Mouse (Mus musculus) ovary, postnatal 14 days (tissue): ENCODE data around the gene Klhdc1.
A peak's percentile ranks its signal among the peaks of the same experiment; 100 is the strongest.

Experiments
- DNase-seq: peaks from one replicate; pipeline ENCODE4 v3.0.0; 2022; ENCODE audit warnings: low spot score

Klhdc1 gene

DNA sequence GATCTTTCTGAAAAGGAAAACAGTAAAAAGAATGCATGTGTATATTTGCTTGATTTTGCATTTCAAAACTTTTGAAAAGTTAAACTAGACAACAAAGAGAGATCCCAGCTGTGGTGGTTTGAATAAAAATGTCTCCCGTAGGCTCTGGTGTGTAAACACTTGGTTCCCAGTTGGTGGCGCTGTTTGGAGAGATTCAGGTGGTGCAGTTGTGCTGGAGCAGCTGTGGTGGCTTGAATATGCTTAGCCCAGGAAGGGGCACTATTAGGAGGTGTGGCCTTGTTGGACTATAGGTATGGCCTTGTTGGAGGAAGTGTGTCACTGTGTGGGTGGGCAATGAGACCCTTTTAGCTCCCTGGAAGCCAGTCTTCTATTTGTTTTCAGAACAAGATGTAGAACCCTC is 11.7 kb upstream of the Klhdc1 start:
- DNase-seq: no peak

DNA sequence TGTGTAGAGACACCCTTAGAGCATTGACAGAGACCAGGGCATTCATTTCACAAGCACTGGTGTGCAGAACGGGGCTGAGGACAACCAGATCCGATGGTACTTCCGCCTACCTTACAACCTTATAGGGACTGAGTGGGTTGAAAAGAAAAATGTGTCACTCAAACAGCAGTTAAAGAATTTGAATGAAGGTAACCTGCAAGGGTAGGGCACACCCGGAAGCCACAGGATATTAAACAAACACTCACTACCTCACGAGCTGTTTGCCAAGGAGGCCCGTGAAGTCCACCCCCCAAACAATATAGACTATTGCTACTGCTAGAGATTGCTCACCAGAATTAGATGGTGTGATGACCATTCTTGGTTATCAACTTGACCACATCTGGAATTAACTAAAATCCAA is 5.2 kb upstream of the Klhdc1 start:
- no peak for DNase-seq

GRCm38 (mm10) chr12:69238284-69238683 is 2.7 kb upstream of the Klhdc1 start:
- DNase-seq: no peak

GRCm38 (mm10) chr12:69241405-69241770 is 412 bp downstream of the Klhdc1 start:
- DNase-seq: no peak

DNA sequence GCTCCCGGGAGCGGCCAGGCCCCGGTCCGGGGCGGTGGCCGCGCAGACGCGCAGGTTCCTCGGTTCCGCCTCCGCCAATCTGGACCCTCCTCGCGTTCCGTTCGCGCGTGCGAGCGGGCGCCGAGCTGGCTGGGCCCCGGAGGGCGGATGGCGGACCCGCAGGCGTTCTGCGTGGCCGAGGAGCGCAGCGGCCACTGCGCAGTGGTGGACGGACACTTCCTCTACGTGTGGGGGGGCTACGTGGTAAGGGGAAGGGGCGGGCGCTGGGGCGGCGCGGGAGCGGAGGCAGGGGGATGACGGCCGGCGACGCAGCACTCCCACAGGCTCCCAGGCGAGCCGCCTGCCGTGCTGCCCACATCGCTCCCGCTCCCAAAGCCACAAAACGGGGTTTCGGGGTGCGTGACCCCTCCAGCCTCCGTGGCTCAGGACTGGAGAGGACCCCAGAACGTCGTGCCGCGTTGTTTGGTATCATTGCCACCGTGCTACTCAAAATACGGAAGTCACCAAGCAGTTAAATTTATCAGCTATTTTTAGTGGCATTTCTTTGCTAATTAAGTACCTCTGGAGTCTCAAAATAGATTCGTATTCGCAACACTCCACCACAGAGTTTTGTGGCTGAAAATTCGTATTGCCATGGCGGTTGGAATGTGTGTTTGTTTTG is 925 bp downstream of the Klhdc1 start:
- DNase-seq: peak; percentile 59

- no peak for DNase-seq
These were observed 8.8 kb downstream of the Klhdc1 start for GRCm38 (mm10) chr12:69249766-69250165.

DNA sequence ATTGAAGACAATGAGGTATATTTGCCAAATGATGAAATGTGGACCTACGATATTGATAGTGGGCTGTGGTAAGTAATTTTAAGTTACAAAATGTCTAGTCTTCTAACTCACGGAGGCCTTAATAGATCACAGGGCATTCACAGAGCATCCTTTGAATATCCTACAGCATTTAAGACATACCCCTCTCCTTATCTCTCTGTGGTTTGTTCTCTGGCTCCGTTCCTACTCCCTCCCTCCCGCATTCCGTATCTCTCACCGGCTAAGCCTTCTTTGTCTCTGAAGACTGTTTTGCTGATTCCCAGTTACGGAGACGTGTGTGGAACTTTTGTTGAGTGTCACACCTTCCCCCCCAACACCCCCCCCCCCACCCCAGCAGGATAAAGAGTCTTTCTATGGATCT is 9.8 kb downstream of the Klhdc1 start:
- DNase-seq: no peak

DNA sequence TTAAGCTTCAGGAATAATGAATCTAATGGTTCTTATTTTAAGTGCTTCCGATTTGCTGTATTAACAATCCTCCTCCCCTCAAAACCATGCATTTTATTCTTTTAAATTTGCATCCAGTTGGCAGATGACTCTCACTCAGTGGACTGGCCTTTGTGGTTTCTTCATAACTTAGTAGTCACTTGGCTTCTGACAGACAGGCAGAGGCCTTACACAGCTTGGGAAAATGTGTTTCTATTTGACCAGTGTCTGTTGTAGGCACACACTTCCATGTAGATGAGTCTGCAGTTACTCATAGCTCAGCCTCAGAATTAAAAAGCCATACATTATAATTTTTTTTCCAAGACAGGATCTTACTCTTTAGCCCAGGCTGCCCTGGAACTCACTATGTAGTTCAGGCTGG is 12.8 kb downstream of the Klhdc1 start:
- no peak for DNase-seq

GRCm38 (mm10) chr12:69257836-69258235 is 16.9 kb downstream of the Klhdc1 start:
- no peak for DNase-seq

DNA sequence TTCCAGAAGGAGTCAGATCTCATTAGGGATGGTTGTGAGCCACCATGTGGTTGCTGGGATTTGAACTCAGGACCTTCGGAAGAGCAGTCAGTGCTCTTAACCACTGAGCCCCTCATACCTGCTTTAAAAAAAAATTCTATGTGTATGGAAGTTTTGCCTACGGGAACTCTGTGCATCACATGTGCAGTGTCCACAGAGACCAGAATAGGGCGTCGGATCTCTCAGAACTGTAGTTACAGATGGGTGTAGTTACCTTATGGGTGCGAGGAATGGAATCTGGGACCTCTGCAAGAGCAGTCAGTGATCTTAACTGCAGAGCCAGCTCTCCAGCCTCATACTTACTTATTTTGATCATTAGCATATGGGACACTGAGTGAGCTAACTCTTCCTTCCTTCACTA is 21.3 kb downstream of the Klhdc1 start:
- DNase-seq: no peak

- no peak for DNase-seq
These were observed 24.1 kb downstream of the Klhdc1 start for GRCm38 (mm10) chr12:69265031-69265430.

- DNase-seq: no peak
These were observed 27.1 kb downstream of the Klhdc1 start for GRCm38 (mm10) chr12:69267956-69268632.

DNA sequence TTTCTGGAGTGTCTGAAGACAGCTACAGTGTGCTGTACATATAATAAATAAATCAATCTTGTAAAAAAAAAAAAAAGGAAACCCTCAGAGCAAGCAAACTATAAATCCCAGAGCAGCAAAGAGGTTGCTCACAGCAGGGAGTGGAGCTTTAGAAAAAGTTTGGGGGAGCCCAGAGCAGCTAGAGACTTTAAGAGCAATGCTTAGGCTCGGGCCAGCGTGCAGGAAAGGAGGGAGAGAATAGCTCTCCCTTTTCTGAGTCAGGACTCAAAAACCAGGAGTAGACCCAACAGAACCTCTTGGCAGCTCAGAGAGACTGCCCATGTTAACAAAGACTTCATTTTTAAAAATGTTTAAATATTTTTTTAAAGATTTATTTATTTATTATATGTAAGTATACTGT is 28.0 kb downstream of the Klhdc1 start:
- no peak for DNase-seq

GRCm38 (mm10) chr12:69279931-69280469 is 39.0 kb downstream of the Klhdc1 start:
- no peak for DNase-seq

GRCm38 (mm10) chr12:69280915-69281314 is 39.9 kb downstream of the Klhdc1 start:
- no peak for DNase-seq

DNA sequence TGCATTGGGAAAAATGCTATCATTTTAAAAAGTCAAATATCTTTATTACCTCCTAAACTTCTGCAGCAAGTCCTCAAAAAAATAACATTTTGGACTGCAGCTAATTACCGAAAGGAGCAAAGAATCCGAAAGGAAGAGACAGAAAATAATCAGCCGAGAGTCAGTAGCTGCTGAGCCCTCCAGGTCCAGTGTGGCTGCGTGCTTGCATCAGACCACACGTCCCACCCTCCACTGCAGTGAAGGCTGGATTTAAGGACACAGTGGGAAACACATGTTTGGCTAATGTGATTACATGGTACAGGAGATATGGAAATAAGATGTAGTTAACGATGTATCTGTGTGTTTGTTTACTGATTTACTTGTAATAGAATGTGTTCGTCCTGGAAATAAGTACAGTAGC is 42.2 kb downstream of the Klhdc1 start:
- no peak for DNase-seq

DNA sequence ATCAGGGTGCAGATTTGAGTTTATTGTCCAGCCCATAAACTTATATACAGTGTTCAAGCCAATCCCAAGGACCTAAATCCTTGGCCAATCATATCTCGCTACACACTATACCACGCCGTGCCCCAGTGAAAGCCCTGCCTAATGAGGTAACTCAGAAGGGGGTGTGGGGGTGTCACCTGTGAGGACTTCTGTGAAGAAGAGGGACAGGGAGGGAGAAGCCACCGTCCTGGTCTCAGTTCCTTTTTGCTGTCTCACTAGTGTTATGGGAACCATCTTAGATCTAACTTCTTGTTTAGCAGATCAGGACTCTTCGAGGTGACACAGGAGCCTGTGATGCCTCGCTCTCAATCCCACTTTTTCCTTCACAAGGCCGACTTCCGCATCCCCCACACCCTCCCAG is 46.6 kb downstream of the Klhdc1 start:
- DNase-seq: no peak

GRCm38 (mm10) chr12:69288699-69289098 is 47.7 kb downstream of the Klhdc1 start:
- no peak for DNase-seq

GRCm38 (mm10) chr12:69292401-69292800 is 51.4 kb downstream of the Klhdc1 start:
- no peak for DNase-seq

GRCm38 (mm10) chr12:69293815-69294214 is 52.8 kb downstream of the Klhdc1 start:
- DNase-seq: no peak

DNA sequence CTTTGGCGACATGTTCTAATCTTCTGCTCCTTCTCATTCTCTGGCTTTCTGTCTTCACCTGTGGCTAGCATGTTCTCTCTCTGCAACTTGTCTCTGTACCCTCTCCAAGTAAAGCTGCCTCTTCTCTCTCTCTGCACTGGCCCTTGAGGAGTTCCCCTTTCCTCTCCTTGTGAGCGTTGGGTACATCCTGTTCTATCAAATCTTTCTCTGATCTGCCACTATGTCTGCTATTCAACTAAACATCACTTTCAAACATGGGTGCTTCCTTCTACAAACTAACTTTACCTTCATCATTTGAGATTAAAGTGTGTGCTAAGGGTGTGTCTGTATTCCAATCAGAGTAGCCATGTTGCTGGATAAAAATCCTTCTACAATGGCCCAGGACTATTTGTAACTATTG is 54.0 kb downstream of the Klhdc1 start:
- DNase-seq: no peak

DNA sequence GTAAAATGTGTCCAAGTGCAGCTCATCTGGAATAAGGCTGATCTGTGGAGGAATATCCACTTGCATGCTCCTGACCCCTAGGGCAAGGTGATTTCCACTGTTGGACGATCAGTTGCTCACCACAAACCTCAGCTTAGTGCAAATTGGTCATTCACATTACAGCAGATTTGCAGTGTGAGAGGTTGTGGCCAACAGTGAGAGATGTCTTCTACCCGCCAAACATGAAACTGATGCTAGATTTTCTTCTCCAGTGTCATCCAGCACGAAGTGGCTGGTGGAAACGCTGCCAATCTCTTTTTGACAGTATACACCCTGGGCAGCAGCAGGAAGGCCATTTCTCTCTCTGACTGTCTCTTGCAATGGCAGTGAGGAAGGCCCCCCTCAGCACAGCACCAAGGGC is 54.7 kb downstream of the Klhdc1 start:
- DNase-seq: no peak

- DNase-seq: peak; percentile 79
These were observed 55.8 kb downstream of the Klhdc1 start, which contains the start of gene Klhdc2 for GRCm38 (mm10) chr12:69296511-69297410. Gene Klhdc2 (plus strand): TSS chr12:69296681.
